Mouse (Mus musculus) thymus, adult 2 months (tissue): ENCODE data around the gene Tnfrsf13c.

Experiments
- CTCF ChIP-seq: fragments of 200-500 bp; IDR thresholded peaks from 2 replicates; pipeline ENCODE4 v1.5.1; 2012; ENCODE audit warnings: mild to moderate bottlenecking, control low read depth, low read length, moderate library complexity, borderline replicate concordance; ENCODE audit not compliant: control insufficient read depth, poor library complexity, insufficient read depth; ENCODE audit errors: extremely low read depth
- POLR2A ChIP-seq: fragments of 200-500 bp; IDR thresholded peaks from 2 replicates; pipeline ENCODE4 v1.6.1; 2012; ENCODE audit warnings: mild to moderate bottlenecking, low read length, control low read depth, moderate library complexity; ENCODE audit not compliant: control insufficient read depth, poor library complexity, insufficient read depth; ENCODE audit errors: extremely low read depth

- TF ChIP-seq POLR2A: no peak
- TF ChIP-seq CTCF: no peak
These were observed 19.3 kb downstream of the Tnfrsf13c start for GRCm38 (mm10) chr15:82204680-82205371.
